Mouse (Mus musculus): ENCODE results near the gene Gpc3.

GRCm38 (mm10) chrX:52287944-52288343, 325.8 kb downstream of the Gpc3 start:
- TF ChIP-seq CTCF (IDR thresholded peaks at IDR 0.05; ENCODE audit: extremely low read depth, insufficient read depth, insufficient read length, insufficient replicate concordance): no peak
- TF ChIP-seq POLR2A (IDR thresholded peaks at IDR 0.05; ENCODE audit: low read depth, low read length): no peak

All from spleen, adult 2 months (tissue).